Mouse (Mus musculus): ENCODE results near the gene Zfyve28.

Zfyve28 gene

DNA sequence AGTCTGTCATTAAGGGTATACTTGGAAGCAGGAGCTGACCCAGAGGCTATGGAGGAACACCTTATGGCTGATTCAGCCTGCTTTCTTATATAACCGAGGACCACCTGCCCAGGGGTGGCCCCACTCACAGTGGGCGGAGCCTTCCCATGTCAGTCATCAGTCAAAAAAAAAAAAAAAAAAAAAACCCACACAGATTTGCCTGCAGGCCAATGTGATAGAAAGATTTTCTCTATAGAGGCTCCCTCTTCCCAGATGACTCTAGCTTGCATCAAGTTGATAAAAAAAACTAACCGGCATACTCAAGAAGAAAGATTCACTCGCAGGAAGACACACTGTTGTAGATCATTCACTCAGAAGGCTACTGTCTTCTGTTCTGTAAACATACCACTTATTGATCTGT lies 68.2 kb downstream of the Zfyve28 start:
- Histone ChIP-seq H3K27me3 (ENCODE audit: control insufficient read depth, insufficient read depth, low read length, poor library complexity, severe bottlenecking) (no peaks in the 10 kb centered on the region; the same call in 1 of the 2 replicates), H3K36me3 (ENCODE audit: control insufficient read depth, insufficient read depth, low read length, poor library complexity, severe bottlenecking) (no peaks in the 10 kb centered on the region)
- DNase-seq (ENCODE audit: low read depth, low spot score), result no peak

DNA sequence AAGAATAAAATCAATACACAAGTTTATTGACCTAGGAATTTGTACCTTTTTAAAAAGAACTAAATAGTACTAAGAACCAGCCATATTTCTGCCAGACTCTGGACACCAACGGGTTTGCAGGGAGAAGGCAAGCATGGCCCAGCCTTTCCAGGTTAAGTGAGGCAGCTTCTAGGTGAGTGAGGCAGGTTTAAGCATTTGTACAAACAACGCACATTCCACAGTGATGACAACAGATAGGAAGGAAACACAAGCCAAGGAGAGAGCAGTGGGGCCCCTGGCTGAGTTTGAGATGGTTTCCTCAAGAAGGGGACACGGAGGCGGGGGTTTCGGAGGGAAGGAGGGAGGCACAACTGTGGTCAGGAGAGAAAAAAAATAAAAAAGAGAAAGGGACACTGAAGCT lies 69.6 kb downstream of the Zfyve28 start:
- DNase-seq (ENCODE audit: low read depth, low spot score), result no peak
- Histone ChIP-seq H3K27me3 (ENCODE audit: control insufficient read depth, insufficient read depth, low read length, poor library complexity, severe bottlenecking) (no peaks in the 10 kb centered on the region; the same call in 1 of the 2 replicates), H3K36me3 (ENCODE audit: control insufficient read depth, insufficient read depth, low read length, poor library complexity, severe bottlenecking) (no peaks in the 10 kb centered on the region)

DNA sequence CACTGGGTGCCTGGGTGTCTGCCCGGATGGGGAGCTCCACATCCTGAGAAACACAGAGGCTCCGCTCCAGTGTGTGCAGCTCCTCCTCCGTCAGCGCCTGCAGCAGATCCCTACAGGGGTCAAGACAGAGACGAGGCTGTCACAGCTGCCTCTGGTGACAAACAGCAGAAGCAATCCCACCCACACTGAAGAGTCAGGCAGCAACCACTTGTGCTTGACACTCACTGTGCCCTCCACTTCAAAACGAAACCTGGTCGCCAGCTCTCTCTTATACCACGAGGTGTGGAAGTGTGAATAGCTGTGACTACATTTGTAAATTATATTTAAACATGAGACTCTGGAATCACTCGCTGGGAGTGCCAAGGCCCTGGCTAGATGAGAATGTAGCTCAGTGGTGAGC lies 70.5 kb downstream of the Zfyve28 start:
- H3K36me3 ChIP-seq (ENCODE audit: control insufficient read depth, insufficient read depth, low read length, poor library complexity, severe bottlenecking), result no peaks in the 10 kb centered on the region
- no peaks in the 10 kb centered on the region; the same call in 1 of the 2 replicates for H3K27me3 ChIP-seq (ENCODE audit: control insufficient read depth, insufficient read depth, low read length, poor library complexity, severe bottlenecking)
- no peak for DNase-seq (ENCODE audit: low read depth, low spot score)

- no peaks in the 10 kb centered on the region for H3K36me3 ChIP-seq (ENCODE audit: control insufficient read depth, insufficient read depth, low read length, poor library complexity, severe bottlenecking)
- H3K27me3 ChIP-seq (ENCODE audit: control insufficient read depth, insufficient read depth, low read length, poor library complexity, severe bottlenecking), result no peaks in the 10 kb centered on the region
- no peak for DNase-seq (ENCODE audit: low read depth, low spot score)
Observed at GRCm38 (mm10) chr5:34216025-34216424, 72.2 kb downstream of the Zfyve28 start.

DNA sequence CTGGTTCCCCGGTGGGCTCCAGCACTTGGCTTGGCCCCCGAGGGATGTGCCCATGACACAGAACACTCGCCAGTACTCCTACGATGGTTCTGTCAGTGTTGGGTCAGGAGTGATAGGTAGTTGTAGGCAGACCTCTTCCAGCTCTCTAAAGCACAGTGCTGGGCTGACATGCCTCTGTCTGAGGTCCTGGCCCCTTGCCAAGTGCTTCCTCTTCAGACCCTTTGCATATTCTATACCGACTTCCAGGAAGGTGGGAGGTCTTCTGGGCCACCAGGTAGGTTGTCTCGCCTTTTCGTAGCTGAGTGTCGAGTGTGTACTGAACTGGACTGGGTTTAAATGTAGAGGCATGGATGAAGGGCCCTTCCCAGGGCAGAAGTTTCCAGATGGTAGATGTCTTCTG lies 74.6 kb downstream of the Zfyve28 start:
- no peaks in the 10 kb centered on the region for H3K36me3 ChIP-seq (ENCODE audit: control insufficient read depth, insufficient read depth, low read length, poor library complexity, severe bottlenecking)
- DNase-seq (ENCODE audit: low read depth, low spot score), result no peak
- no peaks in the 10 kb centered on the region for H3K27me3 ChIP-seq (ENCODE audit: control insufficient read depth, insufficient read depth, low read length, poor library complexity, severe bottlenecking)

DNA sequence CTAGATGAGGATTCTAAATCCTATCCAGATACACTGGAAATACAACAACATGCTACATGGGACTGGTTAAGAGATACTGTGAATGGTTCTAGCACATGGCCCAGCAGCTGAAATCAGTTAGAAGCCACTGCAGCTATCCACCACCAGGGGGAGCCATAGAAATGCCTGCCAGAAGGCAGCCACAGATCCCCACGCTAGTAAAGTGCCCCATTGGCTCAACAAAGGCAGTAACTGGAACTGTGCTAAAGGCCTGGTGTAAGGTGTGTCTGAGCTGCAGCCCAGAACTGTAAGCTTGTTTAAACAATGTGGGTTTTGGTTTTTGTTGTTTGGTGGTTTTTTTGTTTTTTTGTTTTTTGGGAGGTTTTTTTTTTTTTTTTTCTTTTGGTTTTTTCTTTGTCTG lies 78.0 kb downstream of the Zfyve28 start:
- H3K27me3 ChIP-seq (ENCODE audit: control insufficient read depth, insufficient read depth, low read length, poor library complexity, severe bottlenecking), result no peaks in the 10 kb centered on the region
- no peaks in the 10 kb centered on the region for H3K36me3 ChIP-seq (ENCODE audit: control insufficient read depth, insufficient read depth, low read length, poor library complexity, severe bottlenecking)
- DNase-seq (ENCODE audit: low read depth, low spot score), result peak; percentile 86

DNA sequence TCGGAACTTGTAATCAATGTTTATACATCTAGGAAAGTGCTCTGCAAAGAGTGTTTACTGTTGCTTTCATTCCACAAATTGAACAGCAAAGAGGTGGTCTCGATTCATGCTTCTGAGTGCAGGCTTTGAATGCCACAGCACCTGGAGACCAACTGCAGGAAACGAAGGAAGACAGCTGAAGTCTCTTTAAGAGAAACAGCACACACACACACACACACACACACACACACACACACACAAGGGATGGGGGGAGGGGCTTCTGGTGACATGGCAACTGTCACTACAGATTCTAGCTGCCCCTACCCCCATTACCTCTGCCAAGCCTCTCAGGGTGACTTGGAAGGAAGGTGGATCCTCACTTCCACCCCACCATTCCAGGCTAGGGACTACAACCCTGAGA lies 80.7 kb downstream of the Zfyve28 start:
- no peaks in the 10 kb centered on the region for H3K27me3 ChIP-seq (ENCODE audit: control insufficient read depth, insufficient read depth, low read length, poor library complexity, severe bottlenecking)

GRCm38 (mm10) chr5:34205788-34206187 lies 82.5 kb downstream of the Zfyve28 start:
- no peaks in the 10 kb centered on the region for H3K36me3 ChIP-seq (ENCODE audit: control insufficient read depth, insufficient read depth, low read length, poor library complexity, severe bottlenecking)
- DNase-seq (ENCODE audit: low read depth, low spot score), result no peak
- H3K27me3 ChIP-seq (ENCODE audit: control insufficient read depth, insufficient read depth, low read length, poor library complexity, severe bottlenecking), result no peaks in the 10 kb centered on the region

More for the DNA sequence above, 80.7 kb downstream of the Zfyve28 start:
- no peaks in the 10 kb centered on the region for H3K36me3 ChIP-seq (ENCODE audit: control insufficient read depth, insufficient read depth, low read length, poor library complexity, severe bottlenecking)
- no peak for DNase-seq (ENCODE audit: low read depth, low spot score)

GRCm38 (mm10) chr5:34204911-34205310 lies 83.3 kb downstream of the Zfyve28 start:
- DNase-seq (ENCODE audit: low read depth, low spot score), result no peak
- no peaks in the 10 kb centered on the region for H3K27me3 ChIP-seq (ENCODE audit: control insufficient read depth, insufficient read depth, low read length, poor library complexity, severe bottlenecking)
- H3K36me3 ChIP-seq (ENCODE audit: control insufficient read depth, insufficient read depth, low read length, poor library complexity, severe bottlenecking), result no peaks in the 10 kb centered on the region

DNA sequence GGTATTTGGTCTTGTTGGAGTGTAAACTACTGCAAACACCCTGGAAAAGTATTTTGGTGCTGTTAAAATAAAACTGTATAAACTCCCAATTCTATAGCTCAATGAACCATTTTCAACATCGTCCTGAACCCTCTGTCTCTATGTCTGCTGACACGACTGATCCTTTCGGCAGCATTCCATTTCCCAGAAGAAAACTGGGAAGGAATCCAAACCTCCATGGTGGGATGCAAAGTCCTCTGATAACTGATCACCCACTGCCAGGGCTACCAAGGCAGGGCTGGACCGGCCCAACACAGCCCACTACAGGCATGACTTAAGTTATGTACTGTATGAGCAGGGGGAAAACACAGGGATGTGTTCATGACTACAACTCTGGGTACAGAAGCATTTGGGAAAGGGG lies 86.2 kb downstream of the Zfyve28 start:
- H3K36me3 ChIP-seq (ENCODE audit: control insufficient read depth, insufficient read depth, low read length, poor library complexity, severe bottlenecking), result no peaks in the 10 kb centered on the region
- H3K27me3 ChIP-seq (ENCODE audit: control insufficient read depth, insufficient read depth, low read length, poor library complexity, severe bottlenecking), result no peaks in the 10 kb centered on the region
- no peak for DNase-seq (ENCODE audit: low read depth, low spot score)

DNA sequence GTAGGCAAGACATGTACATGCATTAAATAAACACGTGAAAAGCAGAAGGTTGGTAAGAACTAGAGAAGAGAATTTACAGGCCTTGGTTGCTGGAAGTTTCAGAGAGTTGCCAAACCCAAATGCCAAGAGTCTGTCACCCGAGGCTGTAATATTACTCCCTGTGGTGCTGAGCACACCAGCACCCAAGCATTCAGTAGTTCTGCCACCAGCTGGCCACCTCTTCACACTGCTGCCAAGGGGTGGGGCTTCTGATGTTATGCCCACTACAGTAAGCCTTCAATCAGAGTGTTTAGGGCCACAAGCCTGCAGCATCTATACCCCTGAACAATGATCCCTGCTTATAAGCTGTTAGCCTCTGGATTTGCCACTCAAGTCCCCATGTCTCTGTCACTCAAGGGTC lies 86.9 kb downstream of the Zfyve28 start:
- Histone ChIP-seq H3K27me3 (ENCODE audit: control insufficient read depth, insufficient read depth, low read length, poor library complexity, severe bottlenecking) (no peaks in the 10 kb centered on the region), H3K36me3 (ENCODE audit: control insufficient read depth, insufficient read depth, low read length, poor library complexity, severe bottlenecking) (no peaks in the 10 kb centered on the region)
- peak; percentile 44 for DNase-seq (ENCODE audit: low read depth, low spot score)

GRCm38 (mm10) chr5:34198615-34199014 lies 89.6 kb downstream of the Zfyve28 start:
- DNase-seq (ENCODE audit: low read depth, low spot score), result no peak
- no peaks in the 10 kb centered on the region; the same call in 1 of the 2 replicates for H3K36me3 ChIP-seq (ENCODE audit: control insufficient read depth, insufficient read depth, low read length, poor library complexity, severe bottlenecking)
- H3K27me3 ChIP-seq (ENCODE audit: control insufficient read depth, insufficient read depth, low read length, poor library complexity, severe bottlenecking), result no peaks in the 10 kb centered on the region

- no peak for DNase-seq (ENCODE audit: low read depth, low spot score)
- no peaks in the 10 kb centered on the region; the same call in 1 of the 2 replicates for H3K36me3 ChIP-seq (ENCODE audit: control insufficient read depth, insufficient read depth, low read length, poor library complexity, severe bottlenecking)
- H3K27me3 ChIP-seq (ENCODE audit: control insufficient read depth, insufficient read depth, low read length, poor library complexity, severe bottlenecking), result no peaks in the 10 kb centered on the region
Observed at GRCm38 (mm10) chr5:34197243-34197642, 91.0 kb downstream of the Zfyve28 start.

DNA sequence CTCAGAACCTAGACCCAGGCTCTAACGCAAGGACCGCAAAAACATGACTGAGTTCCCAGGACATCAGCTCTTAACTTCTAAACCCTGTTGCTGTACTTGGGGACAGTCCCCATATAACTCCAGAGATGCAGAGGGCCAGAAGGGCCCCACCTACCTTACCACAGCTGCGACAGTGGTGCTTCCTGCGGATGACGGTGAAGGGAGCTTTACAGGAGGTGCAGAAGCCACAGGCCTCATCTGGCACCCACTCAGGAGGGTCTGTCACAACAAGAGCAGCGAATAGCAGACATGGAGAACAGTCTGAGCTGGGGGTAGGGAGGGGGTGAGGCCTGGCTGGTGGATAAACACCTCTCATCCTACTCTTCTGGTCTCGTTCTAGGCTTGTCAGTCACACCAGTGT lies 91.8 kb downstream of the Zfyve28 start:
- no peaks in the 10 kb centered on the region for H3K27me3 ChIP-seq (ENCODE audit: control insufficient read depth, insufficient read depth, low read length, poor library complexity, severe bottlenecking)
- no peaks in the 10 kb centered on the region; the same call in 1 of the 2 replicates for H3K36me3 ChIP-seq (ENCODE audit: control insufficient read depth, insufficient read depth, low read length, poor library complexity, severe bottlenecking)
- peak; percentile 71 for DNase-seq (ENCODE audit: low read depth, low spot score)

- no peak for DNase-seq (ENCODE audit: low read depth, low spot score)
- H3K36me3 ChIP-seq (ENCODE audit: control insufficient read depth, insufficient read depth, low read length, poor library complexity, severe bottlenecking), result no peaks in the 10 kb centered on the region; the same call in 1 of the 2 replicates
- no peaks in the 10 kb centered on the region for H3K27me3 ChIP-seq (ENCODE audit: control insufficient read depth, insufficient read depth, low read length, poor library complexity, severe bottlenecking)
Observed at GRCm38 (mm10) chr5:34195786-34196185, 92.5 kb downstream of the Zfyve28 start.

DNA sequence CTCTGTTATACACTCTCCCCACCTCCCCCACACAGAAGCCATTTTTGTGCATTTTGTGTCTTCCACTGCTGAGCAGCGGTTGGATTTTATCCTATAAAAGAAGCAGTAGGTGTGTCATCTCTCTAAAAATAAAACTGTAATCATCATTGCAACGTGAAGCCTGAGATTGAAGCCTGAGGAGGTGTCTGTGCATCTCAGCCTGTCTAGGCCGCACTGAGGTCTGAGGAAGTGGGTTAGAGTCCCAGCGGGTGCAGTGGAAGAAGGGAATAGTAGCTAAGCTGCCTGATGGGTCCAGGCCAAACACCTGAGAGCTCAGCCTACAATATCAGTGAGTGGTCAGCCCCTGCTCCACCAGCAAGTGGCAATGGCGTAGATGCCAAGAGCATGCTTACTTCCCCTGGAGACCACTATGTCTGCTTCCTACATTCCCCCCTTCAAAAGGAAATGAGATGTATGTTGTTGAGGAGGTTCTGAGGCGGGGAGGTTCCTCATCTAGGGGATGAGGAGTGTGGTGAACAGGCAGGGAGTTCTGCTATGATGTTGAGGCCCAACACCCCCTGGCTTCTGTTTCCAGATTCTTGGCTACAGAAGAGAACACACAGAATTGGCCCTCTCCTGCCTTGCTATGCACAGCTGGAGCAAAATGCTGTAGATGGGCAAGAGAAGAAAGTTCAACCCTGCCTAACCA lies 93.1 kb downstream of the Zfyve28 start:
- DNase-seq (ENCODE audit: low read depth, low spot score), result no peak
- H3K36me3 ChIP-seq (ENCODE audit: control insufficient read depth, insufficient read depth, low read length, poor library complexity, severe bottlenecking), result no peaks in the 10 kb centered on the region; the same call in 1 of the 2 replicates

More for the DNA sequence above, 93.1 kb downstream of the Zfyve28 start:
- H3K27me3 ChIP-seq (ENCODE audit: control insufficient read depth, insufficient read depth, low read length, poor library complexity, severe bottlenecking), result no peaks in the 10 kb centered on the region
